Mouse (Mus musculus) inflammation-experienced regulatory T-cells, adult 6 months (primary cell): Measurements from ENCODE around the gene Vmn1r201. TPM values are rescaled to one million over a fixed set of nuclear protein-coding genes. Genes with fewer than 3 reads are reported as not detected.

Experiments
- ATAC-seq: one replicate; pipeline ENCODE4 v1.8.0; 2017
- polyA plus RNA-seq, 3 experiments: library from polyadenylated mRNA; unstranded; fragments of 100-300 nt; shearing (Covaris generic); gene quantifications; one replicate each; pipeline ENCODE4 v1.2.1; 2017

Vmn1r201 gene
- polyA plus RNA-seq, result under 1 TPM in 1 of 3 experiments, not detected in 2; 0.07 TPM

DNA sequence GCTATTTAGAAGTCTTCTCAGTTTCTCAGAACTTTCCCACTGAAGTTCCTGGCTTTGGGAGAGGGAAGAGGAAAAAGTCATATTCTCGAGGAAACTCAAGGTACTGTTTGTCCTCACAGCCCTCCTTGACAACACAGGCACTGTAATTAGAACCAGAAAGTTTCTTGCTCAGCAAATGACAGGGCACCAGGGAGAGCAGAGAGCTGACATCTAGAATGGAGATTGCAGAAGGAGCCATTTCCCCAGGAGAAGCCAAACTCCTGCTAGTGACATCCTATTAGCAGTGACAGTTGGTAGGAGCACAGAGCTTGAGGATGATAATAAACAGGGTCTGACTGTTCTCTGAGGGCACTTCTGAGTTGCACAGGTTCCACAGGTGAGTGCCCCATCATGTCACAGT, at the start of gene Vmn1r201:
Gene Vmn1r201 (plus strand): TSS at position 301 of the 400 bp plus-strand sequence.
- ATAC-seq, result no peak

DNA sequence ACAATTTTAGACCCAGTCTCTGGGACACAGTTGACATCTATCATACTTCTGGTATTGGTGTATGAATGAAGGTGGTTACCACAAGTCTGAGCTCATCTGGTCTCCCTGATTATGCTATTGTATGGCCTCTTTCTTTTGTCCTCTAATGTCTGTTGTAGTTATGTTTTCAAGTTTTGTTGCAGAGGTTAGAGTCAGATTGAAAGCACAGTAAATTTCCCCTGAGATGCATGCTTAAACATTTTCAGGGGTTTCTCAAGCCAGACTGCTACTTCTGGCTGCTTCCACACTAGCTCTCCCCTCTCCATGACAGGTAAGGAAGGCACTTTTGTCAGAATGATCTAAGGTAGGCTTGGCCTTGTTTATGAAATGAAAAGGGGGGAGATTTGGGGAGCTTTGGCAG, 16.6 kb upstream of the Vmn1r201 start:
- ATAC-seq, result no peak

DNA sequence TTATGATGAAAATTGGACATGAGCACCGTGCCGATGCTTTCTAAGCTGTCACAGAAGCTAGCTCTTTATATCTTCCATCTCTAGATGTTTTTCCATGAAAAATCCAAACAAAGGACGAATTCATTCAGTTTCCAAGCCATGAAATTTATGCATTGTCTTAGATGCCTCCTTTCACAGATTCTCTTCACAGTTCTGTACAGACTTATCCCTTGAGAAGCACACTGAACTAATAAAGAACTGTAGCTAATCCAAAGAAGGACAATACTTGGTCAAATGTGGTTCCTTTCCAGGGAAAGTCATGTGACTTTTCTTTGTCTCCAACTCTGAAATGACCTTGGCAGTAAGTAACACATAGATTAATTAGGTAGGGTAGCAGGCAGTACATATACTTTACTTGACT, 30.7 kb downstream of the Vmn1r201 start:
- ATAC-seq, result no peak

DNA sequence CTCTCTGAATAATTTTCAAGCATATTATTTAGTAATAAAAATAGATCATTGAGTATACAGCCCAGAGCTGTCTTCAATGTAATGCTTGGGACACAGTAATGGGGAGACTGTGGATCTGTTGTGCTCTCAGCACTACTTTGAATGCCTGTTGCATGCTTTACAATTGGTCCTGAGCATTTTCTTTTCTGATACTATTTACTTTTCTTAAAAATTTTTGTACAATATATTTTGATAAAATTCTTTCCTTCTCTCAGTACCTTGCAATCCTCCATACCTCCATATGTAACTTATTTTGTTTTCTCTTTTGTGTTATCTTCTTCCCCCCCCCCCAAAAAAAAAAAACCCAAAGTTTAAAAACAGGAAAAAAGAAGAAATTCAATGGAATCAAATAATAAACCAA, 33.6 kb downstream of the Vmn1r201 start, which contains the start of gene Vmn1r202:
Gene Vmn1r202 (minus strand): TSS at position 101 of the 400 bp plus-strand sequence.
- ATAC-seq, result no peak

DNA sequence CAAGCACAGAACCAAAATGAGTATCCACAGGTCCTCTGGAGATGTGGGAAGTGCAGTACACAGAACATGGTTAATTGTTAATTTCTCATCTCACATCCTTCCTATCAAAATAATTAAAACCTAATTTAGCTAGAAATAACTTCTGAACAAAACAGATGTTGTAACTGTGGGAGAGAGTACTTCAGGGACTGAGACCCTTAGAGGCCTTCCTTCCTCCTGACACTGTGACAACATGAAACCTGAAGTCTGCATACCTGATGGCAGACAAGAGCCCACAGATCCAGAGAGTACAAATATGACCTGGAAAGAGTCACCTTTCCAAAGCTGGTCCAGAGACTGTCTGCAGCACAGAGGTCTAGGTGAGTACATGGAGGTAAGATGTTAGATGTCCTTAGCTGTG, 46.1 kb downstream of the Vmn1r201 start, which contains the start of gene Vmn1r203:
Gene Vmn1r203 (plus strand): TSS at position 301 of the 400 bp plus-strand sequence.
- ATAC-seq, result no peak

Other genes with a start within 250 kb of the Vmn1r201 start
- under 1 TPM in 1 of 3 experiments, not detected in 2; 0.13 TPM for gene Vmn1r193, start 248.8 kb upstream of the Vmn1r201 start, polyA plus RNA-seq
- gene Vmn1r194, start 227.7 kb upstream of the Vmn1r201 start, polyA plus RNA-seq, result not detected
- not detected for gene Vmn1r195, start 201.4 kb upstream of the Vmn1r201 start, polyA plus RNA-seq
- not detected for gene Vmn1r196, start 182.0 kb upstream of the Vmn1r201 start, polyA plus RNA-seq
- under 1 TPM in 1 of 3 experiments, not detected in 2; 0.08 TPM for gene Vmn1r197, start 147.3 kb upstream of the Vmn1r201 start, polyA plus RNA-seq
- gene Vmn1r198, start 121.6 kb upstream of the Vmn1r201 start, polyA plus RNA-seq, result not detected
- gene Vmn1r199, start 92.1 kb upstream of the Vmn1r201 start, polyA plus RNA-seq, result not detected
- gene Vmn1r200, start 81.5 kb upstream of the Vmn1r201 start, polyA plus RNA-seq, result not detected
- not detected for gene Vmn1r202, start 33.5 kb downstream of the Vmn1r201 start, polyA plus RNA-seq
- gene Vmn1r203, start 46.2 kb downstream of the Vmn1r201 start, polyA plus RNA-seq, result under 1 TPM in 2 of 3 experiments, not detected in 1; 0.17 to 0.18 TPM
- not detected for gene Vmn1r204, start 81.3 kb downstream of the Vmn1r201 start, polyA plus RNA-seq
- not detected for gene Vmn1r205, start 121.1 kb downstream of the Vmn1r201 start, polyA plus RNA-seq
- not detected for gene Vmn1r206, start 152.3 kb downstream of the Vmn1r201 start, polyA plus RNA-seq